Mouse (Mus musculus): Measurements from ENCODE around the gene Hoxc10. TPM values are rescaled to one million over a fixed set of nuclear protein-coding genes. Genes with fewer than 3 reads are reported as not detected.

Hoxc10 gene
- polyA plus RNA-seq, 3 experiments from 2014 or later: not detected

GRCm38 (mm10) chr15:102945185-102946077 lies 21.2 kb upstream of the Hoxc10 start:
- ATAC-seq: no peak

DNA sequence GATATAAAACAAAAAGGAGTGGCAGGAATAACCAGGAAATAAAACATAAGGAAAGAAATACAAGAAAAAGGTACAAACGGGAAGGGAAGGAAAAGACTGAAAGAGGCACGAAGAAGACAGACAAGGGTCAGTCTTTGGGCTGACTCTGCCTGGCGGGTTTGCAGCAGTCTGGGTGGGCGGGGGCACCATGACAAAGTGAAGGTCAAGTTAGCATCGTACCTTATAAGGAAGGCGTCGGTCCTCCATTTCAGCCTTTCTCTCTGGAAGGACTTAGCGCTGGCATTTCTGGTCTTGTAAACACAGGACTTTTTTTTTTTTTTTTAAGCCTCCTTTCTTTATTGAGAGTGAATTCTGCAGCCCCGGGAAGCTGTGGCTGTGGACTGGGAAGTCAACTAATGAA lies 19.3 kb upstream of the Hoxc10 start:
- no peak for ATAC-seq

DNA sequence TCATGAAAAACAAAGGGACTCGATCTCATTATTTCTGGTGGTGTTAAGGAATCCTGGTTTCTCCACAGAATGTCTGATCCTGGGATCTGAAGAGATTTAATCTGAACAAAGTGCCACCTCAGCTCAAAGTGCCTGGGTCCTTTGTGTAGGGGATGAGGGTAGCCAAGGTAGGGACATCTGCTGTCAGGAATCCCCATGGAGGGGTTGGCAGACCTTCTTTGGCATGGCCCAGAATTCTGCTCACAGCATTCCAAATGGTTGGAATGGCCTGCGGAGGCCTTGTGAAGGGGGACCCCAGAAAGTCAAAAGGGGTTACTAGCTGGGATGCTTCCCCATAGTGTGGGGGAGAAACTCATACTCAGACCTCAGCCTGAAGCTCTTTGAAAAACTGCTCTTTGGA lies 17.8 kb upstream of the Hoxc10 start:
- no peak for ATAC-seq

DNA sequence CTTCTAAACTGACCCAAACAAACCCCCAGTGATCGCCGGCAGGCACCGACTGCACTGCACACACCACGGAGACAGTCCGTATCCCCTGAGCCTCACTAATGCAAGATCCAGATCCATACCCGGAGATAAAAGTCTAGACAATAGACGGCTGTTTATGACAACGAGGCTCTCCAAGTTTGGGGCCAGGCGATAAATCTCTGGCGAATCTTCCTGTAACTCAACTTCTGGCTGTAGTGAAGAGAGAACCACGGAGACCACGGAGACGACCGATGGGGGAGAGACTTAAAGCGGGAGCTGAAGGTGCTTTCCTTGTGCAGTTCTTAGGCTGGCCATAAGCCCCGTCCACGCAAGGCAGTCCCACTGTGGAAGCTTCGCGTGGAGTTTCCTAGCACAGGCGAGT lies 16.9 kb upstream of the Hoxc10 start:
- no peak for ATAC-seq

- ATAC-seq: no peak
These were observed 15.7 kb upstream of the Hoxc10 start for GRCm38 (mm10) chr15:102950877-102951276.

DNA sequence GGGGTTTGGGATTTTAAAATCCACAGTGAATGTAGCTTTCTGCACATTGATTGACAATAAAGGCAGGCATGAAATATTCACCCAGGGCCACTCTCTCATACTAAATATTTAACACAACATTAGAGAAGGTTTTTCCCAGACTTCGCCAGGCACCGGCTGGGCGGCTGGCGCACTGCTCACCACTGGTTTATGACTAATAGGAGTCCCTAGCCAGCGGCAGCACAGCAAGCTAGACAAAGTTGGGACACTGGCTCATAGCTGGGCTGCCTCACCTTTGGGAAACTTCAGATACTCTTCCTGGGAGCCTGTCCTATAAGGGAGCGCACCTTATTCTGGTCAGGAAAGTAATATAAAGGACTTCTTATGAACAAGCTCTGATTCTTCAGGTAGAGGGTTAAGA lies 13.0 kb upstream of the Hoxc10 start:
- no peak for ATAC-seq

GRCm38 (mm10) chr15:102954192-102955006 lies 12.2 kb upstream of the Hoxc10 start, which contains the start of gene Hoxc11:
Gene Hoxc11 (plus strand): TSS chr15:102954427.
- ATAC-seq: no peak

GRCm38 (mm10) chr15:102955007-102955382 lies 11.6 kb upstream of the Hoxc10 start:
- no peak for ATAC-seq

- ATAC-seq: no peak
These were observed 10.6 kb upstream of the Hoxc10 start for GRCm38 (mm10) chr15:102955833-102956640.

DNA sequence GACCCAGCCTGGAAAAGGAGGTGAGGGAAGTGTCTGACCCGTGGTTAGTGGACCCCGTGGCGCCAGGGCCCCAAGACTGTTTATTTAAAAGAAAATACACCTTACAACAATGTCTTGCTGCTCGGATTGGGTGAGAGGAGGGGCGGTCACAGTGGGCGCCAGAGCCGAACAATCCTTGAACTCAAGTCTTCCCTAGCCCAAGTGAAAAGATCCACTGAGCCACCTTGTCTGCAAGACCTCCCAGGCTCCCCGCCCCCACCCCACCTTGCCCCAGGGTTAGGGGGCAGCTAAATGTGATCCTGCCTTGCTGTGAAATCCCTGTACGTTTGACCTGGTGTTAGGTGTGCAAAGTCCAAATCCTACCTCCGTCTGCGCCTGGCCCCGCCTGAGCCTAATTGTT lies 9.7 kb upstream of the Hoxc10 start:
- no peak for ATAC-seq

- ATAC-seq: no peak
These were observed 6.9 kb upstream of the Hoxc10 start for GRCm38 (mm10) chr15:102959663-102960191.

- ATAC-seq: no peak
These were observed 4.9 kb upstream of the Hoxc10 start for GRCm38 (mm10) chr15:102961728-102962127.

DNA sequence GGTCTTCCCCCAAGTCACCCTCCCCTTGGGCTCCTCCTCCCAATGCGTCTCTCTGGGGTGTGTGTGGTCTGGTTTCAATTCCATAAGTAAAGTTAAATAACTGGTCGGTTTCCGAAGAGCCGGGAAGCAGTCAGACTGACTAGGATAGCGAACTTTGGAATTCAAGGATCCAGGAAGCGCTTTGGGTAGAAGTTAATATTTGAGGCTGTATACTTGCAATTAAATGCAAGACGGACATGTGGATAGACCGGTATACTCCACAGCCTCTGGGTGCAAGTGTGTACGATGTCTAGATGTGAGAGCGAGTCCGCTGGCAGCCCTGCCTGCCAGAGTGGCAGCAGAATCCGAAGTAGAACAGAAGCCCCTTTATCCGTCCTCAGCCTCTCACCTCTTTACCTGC lies 4.1 kb upstream of the Hoxc10 start:
- no peak for ATAC-seq

DNA sequence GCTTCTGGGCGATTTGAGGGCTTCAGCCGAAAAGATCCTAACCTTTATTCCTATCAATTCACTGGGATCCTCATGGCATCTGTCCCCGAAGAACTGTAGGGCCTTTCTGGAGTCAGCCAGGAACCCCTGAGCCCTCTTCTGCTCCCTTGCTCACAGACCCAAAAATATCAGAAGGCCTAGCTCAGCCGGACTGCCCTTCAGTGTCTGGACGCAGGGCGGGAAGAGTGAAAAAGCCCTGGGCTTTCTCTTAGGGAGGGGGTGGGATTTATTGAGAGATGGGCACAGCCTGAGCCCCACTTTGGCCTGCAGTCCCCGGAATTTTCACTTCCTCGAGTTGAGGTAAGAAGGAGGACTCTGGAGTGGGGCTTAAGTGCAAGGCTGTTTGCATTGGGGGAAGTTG lies 3.3 kb upstream of the Hoxc10 start:
- no peak for ATAC-seq

DNA sequence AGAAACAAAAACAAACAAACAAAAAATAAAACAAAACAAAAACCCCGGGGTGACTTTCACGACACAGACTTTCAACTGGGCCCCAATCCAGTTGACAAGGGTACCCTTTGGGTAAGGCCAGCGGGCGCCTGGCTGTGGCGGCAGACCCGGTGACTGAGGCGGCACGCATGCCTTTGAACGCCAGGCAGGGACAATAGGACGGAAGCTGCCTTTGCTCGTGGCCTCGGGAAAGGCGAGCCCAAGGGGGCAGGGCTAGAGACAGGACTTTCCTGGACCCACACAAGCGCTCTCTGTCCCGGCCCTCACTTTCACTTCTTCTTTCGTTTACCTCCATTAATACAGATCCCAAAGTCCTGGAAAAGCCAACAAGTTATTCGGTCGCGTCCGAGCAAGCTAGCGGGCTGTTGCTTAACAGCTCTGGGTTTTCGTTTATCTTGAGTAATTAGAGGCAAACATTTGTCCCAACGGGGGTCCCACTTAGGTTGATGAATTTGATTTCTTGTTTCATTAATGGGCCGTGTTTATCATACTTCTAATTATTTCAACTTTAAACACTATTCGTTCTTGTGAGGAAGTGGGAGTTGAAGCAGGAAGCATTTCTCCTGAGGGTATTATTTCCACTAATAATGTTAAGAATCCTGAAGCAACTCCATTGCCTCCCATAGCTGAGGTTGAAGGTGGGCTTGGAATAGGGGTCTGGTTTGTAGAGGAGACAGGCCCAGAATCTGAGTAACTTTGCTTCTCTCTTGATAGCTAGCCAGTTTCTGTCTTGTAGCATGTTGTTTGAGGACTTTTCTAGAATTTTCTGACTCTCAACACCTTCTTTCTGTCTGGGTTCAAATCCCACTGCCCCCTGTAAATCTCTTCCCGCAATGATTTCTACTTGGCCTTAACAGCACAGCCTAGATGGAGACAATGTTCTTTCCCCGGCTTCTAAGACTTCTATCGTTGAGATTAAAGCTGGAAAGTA lies 2.6 kb upstream of the Hoxc10 start:
- no peak for ATAC-seq

GRCm38 (mm10) chr15:102965003-102965891 lies 1.3 kb upstream of the Hoxc10 start:
- ATAC-seq: no peak

- ATAC-seq: peak; percentile 74
These were observed 462 bp upstream of the Hoxc10 start for GRCm38 (mm10) chr15:102965892-102966775.

DNA sequence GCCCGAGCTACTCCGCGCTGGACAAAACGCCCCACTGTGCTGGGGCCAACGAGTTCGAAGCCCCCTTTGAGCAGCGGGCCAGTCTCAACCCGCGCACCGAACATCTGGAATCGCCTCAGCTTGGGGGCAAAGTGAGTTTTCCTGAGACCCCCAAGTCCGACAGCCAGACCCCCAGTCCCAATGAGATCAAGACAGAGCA lies 615 bp downstream of the Hoxc10 start, which contains the start of gene Hoxc5:
Hoxc5 (plus strand) TSS at position 132 of the 199 bp plus-strand sequence.
- ATAC-seq: no peak

Data from inflammation-experienced regulatory T-cells, adult 6 months (primary cell).